Mouse (Mus musculus) embryonic facial prominence, embryonic 10.5 days (tissue): ENCODE results near the gene Pdpn. TPM values are rescaled to one million over a fixed set of nuclear protein-coding genes. Genes with fewer than 3 reads are reported as not detected.

Experiments
- DNase-seq: peaks from one replicate; pipeline ENCODE4 v3.0.0-alpha.2; 2017; ENCODE audit warnings: low spot score
- H3K27ac ChIP-seq: fragments of 300-500 bp; sonication (generic); replicated peaks from 2 replicates; pipeline ENCODE4 v1.5.1; 2016; ENCODE audit warnings: mild to moderate bottlenecking
- H3K27me3 ChIP-seq: fragments of 300-500 bp; sonication (generic); replicated peaks from 2 replicates; pipeline ENCODE4 v1.6.1; 2016; ENCODE audit warnings: low read depth, mild to moderate bottlenecking; ENCODE audit not compliant: poor library complexity, severe bottlenecking
- H3K36me3 ChIP-seq: fragments of 300-500 bp; sonication (generic); replicated peaks from 2 replicates; pipeline ENCODE4 v1.6.1; 2016; ENCODE audit warnings: mild to moderate bottlenecking, moderate library complexity
- H3K4me1 ChIP-seq: fragments of 300-500 bp; sonication (generic); 2 replicates; pipeline ENCODE4 v1.6.1; 2016
- H3K4me3 ChIP-seq: fragments of 300-500 bp; sonication (generic); 2 replicates; pipeline ENCODE4 v1.5.1; 2016; ENCODE audit warnings: mild to moderate bottlenecking, moderate library complexity
- H3K9me3 ChIP-seq: fragments of 300-500 bp; sonication (generic); 2 replicates; pipeline ENCODE4 v1.6.1; 2016; ENCODE audit warnings: mild to moderate bottlenecking
- WGBS: fragments of 180-500 bp; shearing (Covaris S2); methylation state at CpG from one replicate; pipeline ENCODE4 v1.1.7; 2016; 5-methylcytosine and 5-hydroxymethylcytosine counted together
- polyA plus RNA-seq: library from polyadenylated mRNA; unstranded; fragments of >200 nt; fragmentation: Nextera tagmentation; extraction: Ambion mirVana; gene quantifications from 2 replicates; pipeline ENCODE4 v1.2.1, GENCODE M21; 2016

Gene Pdpn
- polyA plus RNA-seq, 1 experiment from 2014 or later, result 38.0 TPM

- 0 out of 2 replicates have a peak overlapping the region, but pooled peaks have one; percentile 11 for H3K4me3 ChIP-seq
- H3K27ac ChIP-seq, result peak overlapping the region; percentile 71
- 13% methylated on average over 9 of the region's 11 CpGs for WGBS
These were observed 25.0 kb upstream of the Pdpn start for GRCm38 (mm10) chr4:143324176-143324924.

GRCm38 (mm10) chr4:143313299-143313698 is 13.9 kb upstream of the Pdpn start:
- H3K4me1 ChIP-seq, result peaks cover 4% of the 10 kb centered on the region; the same call in 1 of the 2 replicates

More at GRCm38 (mm10) chr4:143324176-143324924, 25.0 kb upstream of the Pdpn start:
- Histone ChIP-seq H3K36me3 (peaks cover 7% of the 10 kb centered on the region; the same call in 1 of the 2 replicates), H3K4me1 (peaks cover 22% of the 10 kb centered on the region), H3K27me3 (no peaks in the 10 kb centered on the region), H3K9me3 (no peaks in the 10 kb centered on the region)
- DNase-seq, result peak; percentile 50

GRCm38 (mm10) chr4:143311341-143311740 is 12.0 kb upstream of the Pdpn start:
- no peaks in the 10 kb centered on the region for H3K27me3 ChIP-seq
- WGBS, result 47% methylated on average over 2 of the region's 2 CpGs
- no peak for DNase-seq
- no peak overlapping the region for H3K4me3 ChIP-seq
- no peak overlapping the region for H3K27ac ChIP-seq
- H3K4me1 ChIP-seq, result peaks cover 5% of the 10 kb centered on the region
- 0 out of 2 replicates have a peak, but pooled peaks cover 8% of the 10 kb centered on the region for H3K36me3 ChIP-seq
- H3K9me3 ChIP-seq, result no peaks in the 10 kb centered on the region

More at GRCm38 (mm10) chr4:143313299-143313698, 13.9 kb upstream of the Pdpn start:
- Histone ChIP-seq H3K36me3 (0 out of 2 replicates have a peak, but pooled peaks cover 8% of the 10 kb centered on the region), H3K27me3 (no peaks in the 10 kb centered on the region), H3K4me3 (no peak overlapping the region), H3K9me3 (no peaks in the 10 kb centered on the region), H3K27ac (no peak overlapping the region)
- WGBS, result 63% methylated on average over 6 of the region's 6 CpGs
- no peak for DNase-seq

- no peak overlapping the region for H3K27ac ChIP-seq
- H3K36me3 ChIP-seq, result 0 out of 2 replicates have a peak, but pooled peaks cover 10% of the 10 kb centered on the region
- no peak overlapping the region for H3K4me3 ChIP-seq
- peaks cover 17% of the 10 kb centered on the region for H3K4me1 ChIP-seq
- no peaks in the 10 kb centered on the region for H3K9me3 ChIP-seq
- no peak for DNase-seq
- whole genome bisulfite sequencing, result 76% methylated on average over 5 of the region's 5 CpGs
- H3K27me3 ChIP-seq, result peaks cover 16% of the 10 kb centered on the region
These were observed 6.8 kb upstream of the Pdpn start for GRCm38 (mm10) chr4:143305987-143306772.

- Histone ChIP-seq H3K36me3 (0 out of 2 replicates have a peak, but pooled peaks cover 2% of the 10 kb centered on the region), H3K4me1 (peaks cover 28% of the 10 kb centered on the region), H3K27ac (no peak overlapping the region), H3K27me3 (peaks cover 22% of the 10 kb centered on the region), H3K9me3 (no peaks in the 10 kb centered on the region), H3K4me3 (no peak overlapping the region)
- DNase-seq, result no peak
- WGBS, result 93% methylated on average over 4 of the region's 4 CpGs
These were observed 5.7 kb upstream of the Pdpn start for GRCm38 (mm10) chr4:143305031-143305430.

- no peak overlapping the region for H3K4me3 ChIP-seq
- peaks cover 36% of the 10 kb centered on the region for H3K27me3 ChIP-seq
- 0 out of 2 replicates have a peak, but pooled peaks cover 2% of the 10 kb centered on the region for H3K36me3 ChIP-seq
- peaks cover 46% of the 10 kb centered on the region for H3K4me1 ChIP-seq
- H3K27ac ChIP-seq, result no peak overlapping the region
- 44% methylated on average over 11 of the region's 11 CpGs for WGBS
- H3K9me3 ChIP-seq, result no peaks in the 10 kb centered on the region
- DNase-seq, result no peak
These were observed 3.0 kb upstream of the Pdpn start for GRCm38 (mm10) chr4:143302279-143302890.

- DNase-seq, result no peak
- Histone ChIP-seq H3K4me1 (peaks cover 51% of the 10 kb centered on the region), H3K4me3 (peak overlapping the region; percentile 16; the same call in 1 of the 2 replicates), H3K27ac (no peak overlapping the region), H3K27me3 (peaks cover 41% of the 10 kb centered on the region), H3K36me3 (0 out of 2 replicates have a peak, but pooled peaks cover 2% of the 10 kb centered on the region), H3K9me3 (no peaks in the 10 kb centered on the region)
- 50% methylated on average over 4 of the region's 4 CpGs for WGBS
These were observed 2.5 kb upstream of the Pdpn start for GRCm38 (mm10) chr4:143301875-143302274.

- H3K9me3 ChIP-seq, result no peaks in the 10 kb centered on the region
- peaks cover 48% of the 10 kb centered on the region for H3K27me3 ChIP-seq
- H3K27ac ChIP-seq, result 0 out of 2 replicates have a peak overlapping the region, but pooled peaks have one; percentile 86
- WGBS, result 64% methylated on average over 5 of the region's 5 CpGs
- H3K4me1 ChIP-seq, result peaks cover 54% of the 10 kb centered on the region
- 0 out of 2 replicates have a peak, but pooled peaks cover 2% of the 10 kb centered on the region for H3K36me3 ChIP-seq
- no peak for DNase-seq
- H3K4me3 ChIP-seq, result peak overlapping the region; percentile 66
These were observed 1.7 kb upstream of the Pdpn start for GRCm38 (mm10) chr4:143301042-143301441.

- Histone ChIP-seq H3K4me3 (peak overlapping the region; percentile 66), H3K36me3 (no peaks in the 10 kb centered on the region), H3K9me3 (no peaks in the 10 kb centered on the region), H3K27me3 (peaks cover 50% of the 10 kb centered on the region), H3K4me1 (peaks cover 63% of the 10 kb centered on the region), H3K27ac (peak overlapping the region; percentile 86)
- peak; percentile 44 for DNase-seq
- WGBS, result 8% methylated on average over 12 of the region's 12 CpGs
These were observed 837 bp upstream of the Pdpn start for GRCm38 (mm10) chr4:143300113-143300688.

- WGBS, result 2% methylated on average over 24 of the region's 24 CpGs
- H3K4me1 ChIP-seq, result peaks cover 64% of the 10 kb centered on the region
- H3K36me3 ChIP-seq, result peaks cover 7% of the 10 kb centered on the region
- peak; percentile 70 for DNase-seq
- 0 out of 2 replicates have a peak, but pooled peaks cover under 1% of the 10 kb centered on the region for H3K9me3 ChIP-seq
- peaks cover 50% of the 10 kb centered on the region for H3K27me3 ChIP-seq
- H3K4me3 ChIP-seq, result peak overlapping the region; percentile 66
- peak overlapping the region; percentile 86 for H3K27ac ChIP-seq
These were observed 691 bp downstream of the Pdpn start for GRCm38 (mm10) chr4:143298431-143299315.

GRCm38 (mm10) chr4:143297016-143297556 is 2.3 kb downstream of the Pdpn start:
- Histone ChIP-seq H3K4me3 (peak overlapping the region; percentile 51), H3K9me3 (peaks cover 8% of the 10 kb centered on the region; the same call in 1 of the 2 replicates), H3K27ac (peak overlapping the region; percentile 71), H3K4me1 (peaks cover 60% of the 10 kb centered on the region), H3K36me3 (peaks cover 23% of the 10 kb centered on the region), H3K27me3 (peaks cover 42% of the 10 kb centered on the region)
- DNase-seq, result peak; percentile 25
- 9% methylated on average over 12 of the region's 12 CpGs for WGBS
